Mouse (Mus musculus) heart, adult 2 months (tissue): ENCODE measurements at regions not wholly inside any gene's neighbourhood (a gene's known extent, or its start where the extent isn't known, plus 50 kb on each side); places are given as distances from the start of the nearest gene placed in this dataset.

ENCODE experiments used
- DNase-seq, 2 experiments: peaks; one replicate each; pipeline ENCODE4 v3.0.0; 2021
- H3K27ac ChIP-seq: fragments of 200-600 bp; 2 replicates; pipeline ENCODE4 v1.8.1; 2022
- H3K27me3 ChIP-seq: fragments of 200-500 bp; 2 replicates; pipeline ENCODE4 v1.6.1; 2012; ENCODE audit warnings: mild to moderate bottlenecking, low read length, inconsistent platforms, mixed read lengths; ENCODE audit not compliant: control insufficient read depth, insufficient read depth
- H3K36me3 ChIP-seq: fragments of 200-500 bp; 2 replicates; pipeline ENCODE4 v1.6.1; 2012; ENCODE audit warnings: low read length, inconsistent platforms; ENCODE audit not compliant: control insufficient read depth, insufficient read depth
- H3K4me1 ChIP-seq: fragments of 200-500 bp; 2 replicates; pipeline ENCODE4 v1.6.1; 2011; ENCODE audit warnings: low read length; ENCODE audit not compliant: control insufficient read depth, insufficient read depth
- H3K4me3 ChIP-seq: fragments of 200-600 bp; 2 replicates; pipeline ENCODE4 v1.8.1; 2022
- H3K79me2 ChIP-seq: fragments of 200-500 bp; replicated peaks from 2 replicates; pipeline ENCODE4 v1.6.1; 2012; ENCODE audit warnings: mild to moderate bottlenecking, inconsistent platforms, low read length, moderate library complexity, mixed read lengths; ENCODE audit not compliant: control insufficient read depth, insufficient read depth
- H3K9ac ChIP-seq: fragments of 200-500 bp; 2 replicates; pipeline ENCODE4 v1.6.1; 2012; ENCODE audit warnings: low read depth, mild to moderate bottlenecking, control low read depth, inconsistent platforms, low read length, mixed read lengths
- CTCF ChIP-seq: fragments of 200-600 bp; IDR thresholded peaks from 2 replicates; pipeline ENCODE4 v1.8.1; 2022; ENCODE audit warnings: antibody characterized with exemption, mild to moderate bottlenecking, moderate library complexity
- EP300 ChIP-seq: fragments of 200-500 bp; IDR thresholded peaks from 2 replicates; pipeline ENCODE4 v1.6.1; 2011; ENCODE audit warnings: low read depth, low read length, control low read depth; ENCODE audit not compliant: insufficient read depth
- POLR2A ChIP-seq: fragments of 200-500 bp; IDR thresholded peaks from 2 replicates; pipeline ENCODE4 v1.6.1; 2011; ENCODE audit warnings: mild to moderate bottlenecking, low read depth, low read length, control low read depth; ENCODE audit not compliant: insufficient read depth
- WGBS: fragments of 180-500 bp; shearing (Covaris S2); methylation state at CpG from one replicate; pipeline ENCODE4 v1.1.7; 2018; 5-methylcytosine and 5-hydroxymethylcytosine counted together
- intact Hi-C: fragments of 180-260 bp; cut with DNase I; formaldehyde crosslinking; loops from one replicate; pipeline ENCODE4 v1.15.1; 2025

DNA sequence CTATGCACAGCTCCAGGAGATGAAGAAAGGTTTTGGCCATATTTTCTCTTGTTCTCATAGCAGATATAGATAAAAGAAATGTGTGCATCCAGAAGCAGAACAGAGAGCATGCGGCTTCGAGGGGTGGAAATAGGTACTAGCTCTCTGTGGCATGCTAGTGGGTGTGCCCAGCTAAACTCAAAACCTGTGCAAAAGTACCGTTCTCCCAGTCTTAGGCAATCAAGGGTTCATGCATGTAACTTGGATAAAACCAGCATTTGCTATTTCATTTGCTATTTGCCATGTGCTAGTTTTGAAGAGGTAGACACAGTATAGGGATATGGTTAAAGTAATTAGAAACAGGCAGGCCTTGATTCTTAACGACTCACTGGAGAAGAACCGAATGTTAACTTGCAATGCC lies 317.6 kb upstream of the Zeb2 start:
- Histone ChIP-seq H3K27ac (peak overlapping the region; percentile 11; the same call in 1 of the 2 replicates), H3K36me3 (no peaks in the 10 kb centered on the region), H3K27me3 (no peaks in the 10 kb centered on the region), H3K4me3 (no peak overlapping the region), H3K9ac (no peak overlapping the region), H3K4me1 (no peaks in the 10 kb centered on the region; the same call in 1 of the 2 replicates), H3K79me2 (no peaks in the 10 kb centered on the region)
- TF ChIP-seq CTCF (no peak), POLR2A (no peak), EP300 (no peak)
- intact Hi-C loops: no loop called here
- WGBS: 83% methylated on average over 5 of the region's 5 CpGs
- DNase-seq: no peak

- no peak for DNase-seq
- intact Hi-C loops: no loop called here
- Histone ChIP-seq H3K79me2 (no peaks in the 10 kb centered on the region), H3K36me3 (no peaks in the 10 kb centered on the region), H3K9ac (no peak overlapping the region), H3K27me3 (no peaks in the 10 kb centered on the region), H3K27ac (no peak overlapping the region), H3K4me1 (no peaks in the 10 kb centered on the region; the same call in 1 of the 2 replicates), H3K4me3 (no peak overlapping the region)
- 92% methylated on average over 1 of the region's 1 CpGs for WGBS
- TF ChIP-seq CTCF: no peak
- TF ChIP-seq EP300: no peak
- no peak for TF ChIP-seq POLR2A
Measured at GRCm38 (mm10) chr2:45434169-45434568, 317.0 kb upstream of the Zeb2 start.

GRCm38 (mm10) chr2:45431366-45431765 lies 314.2 kb upstream of the Zeb2 start:
- Histone ChIP-seq H3K4me3 (no peak overlapping the region), H3K27me3 (no peaks in the 10 kb centered on the region), H3K9ac (no peak overlapping the region), H3K36me3 (no peaks in the 10 kb centered on the region), H3K79me2 (no peaks in the 10 kb centered on the region), H3K27ac (no peak overlapping the region), H3K4me1 (no peaks in the 10 kb centered on the region; the same call in 1 of the 2 replicates)
- no peak for TF ChIP-seq EP300
- no peak for TF ChIP-seq POLR2A
- TF ChIP-seq CTCF: no peak
- DNase-seq: no peak
- intact Hi-C loops: no loop called here
- WGBS: 86% methylated on average over 4 of the region's 4 CpGs

DNA sequence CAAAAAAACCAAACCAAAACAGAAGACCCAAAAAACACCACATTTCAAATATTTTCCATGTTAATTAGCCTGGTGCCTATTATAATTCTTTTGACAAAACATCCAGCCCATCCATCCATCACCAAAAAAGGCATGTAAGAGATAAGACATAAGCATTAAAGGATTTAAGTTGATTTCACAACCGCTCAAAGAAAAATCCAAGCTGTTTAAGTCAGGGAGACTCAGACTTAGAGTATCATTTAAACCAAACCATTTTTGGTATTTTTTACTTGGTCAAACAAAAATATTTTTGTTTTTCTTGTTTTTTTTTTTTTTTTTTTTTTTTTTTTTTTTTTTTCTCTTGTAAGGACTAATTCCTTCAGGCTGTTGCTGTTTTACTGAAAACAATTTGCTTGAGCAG lies 304.6 kb upstream of the Zeb2 start:
- TF ChIP-seq CTCF: no peak
- TF ChIP-seq POLR2A: no peak
- no peak for TF ChIP-seq EP300
- 96% methylated on average over 1 of the region's 1 CpGs for WGBS
- Histone ChIP-seq H3K4me3 (no peak overlapping the region), H3K9ac (no peak overlapping the region), H3K27ac (no peak overlapping the region), H3K4me1 (no peaks in the 10 kb centered on the region), H3K27me3 (no peaks in the 10 kb centered on the region), H3K79me2 (no peaks in the 10 kb centered on the region), H3K36me3 (no peaks in the 10 kb centered on the region)
- no peak for DNase-seq
- intact Hi-C loops: no loop called here

DNA sequence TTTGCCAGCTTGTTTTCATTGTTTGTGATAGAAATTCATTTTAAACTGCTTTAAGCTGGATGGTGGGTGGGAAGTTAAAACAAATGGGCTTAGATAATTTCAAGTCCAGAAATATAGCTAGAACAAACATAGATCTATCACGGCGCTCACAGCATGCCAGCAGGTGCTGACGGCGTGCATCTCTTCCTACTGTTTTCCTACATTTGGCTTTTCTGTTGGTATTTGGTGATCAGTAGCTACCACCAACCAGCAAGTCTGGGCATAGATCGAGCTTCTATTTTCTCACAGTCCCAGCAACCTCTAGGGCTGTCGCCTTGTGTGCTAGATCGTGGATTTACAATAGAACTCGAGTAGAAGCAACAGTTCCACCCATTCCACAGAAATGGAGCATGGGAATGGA lies 290.9 kb upstream of the Zeb2 start:
- 93% methylated on average over 8 of the region's 8 CpGs for WGBS
- Histone ChIP-seq H3K4me1 (peaks cover 3% of the 10 kb centered on the region; the same call in 1 of the 2 replicates), H3K4me3 (no peak overlapping the region), H3K79me2 (no peaks in the 10 kb centered on the region), H3K9ac (no peak overlapping the region), H3K27me3 (no peaks in the 10 kb centered on the region), H3K36me3 (no peaks in the 10 kb centered on the region), H3K27ac (no peak overlapping the region)
- intact Hi-C loops: no loop called here
- DNase-seq: no peak
- TF ChIP-seq POLR2A: no peak
- no peak for TF ChIP-seq EP300
- no peak for TF ChIP-seq CTCF

DNA sequence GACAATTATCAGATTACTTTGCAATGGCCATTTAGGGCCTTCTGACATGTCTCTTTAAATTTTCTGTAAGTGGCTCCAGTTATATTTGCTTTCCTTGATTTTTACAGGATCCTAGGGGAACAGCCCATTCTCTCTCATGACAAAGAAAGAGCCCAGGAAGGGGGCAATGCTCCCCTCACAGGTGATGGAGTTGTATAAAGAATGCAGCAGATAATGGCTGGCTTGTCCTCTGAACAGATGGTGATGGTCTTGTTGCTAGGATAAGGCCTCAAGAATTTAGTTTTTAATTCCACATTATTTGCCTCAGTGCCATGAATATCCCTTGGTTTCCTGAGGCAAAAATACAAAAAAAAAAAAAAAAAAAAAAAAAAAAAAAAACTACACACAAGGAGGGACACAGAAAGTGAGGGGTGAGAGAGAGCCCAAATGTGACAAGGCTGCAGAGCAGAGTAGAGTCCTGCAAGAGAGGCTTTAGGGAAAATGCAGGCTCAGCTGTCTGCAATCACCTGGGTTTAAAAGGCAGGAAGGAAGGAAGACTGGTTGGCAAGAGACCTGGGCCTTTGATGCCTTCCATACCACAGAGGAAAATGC lies 272.8 kb upstream of the Zeb2 start:
- Histone ChIP-seq H3K27me3 (no peaks in the 10 kb centered on the region), H3K4me1 (no peaks in the 10 kb centered on the region)
- intact Hi-C loops: no loop called here

More for the DNA sequence above, 272.8 kb upstream of the Zeb2 start:
- DNase-seq: no peak
- Histone ChIP-seq H3K79me2 (no peaks in the 10 kb centered on the region), H3K9ac (no peak overlapping the region), H3K4me3 (no peak overlapping the region), H3K27ac (no peak overlapping the region), H3K36me3 (no peaks in the 10 kb centered on the region)
- TF ChIP-seq POLR2A (no peak), EP300 (no peak), CTCF (no peak)
